Mouse (Mus musculus) T-cell, adult 2 months (primary cell): ENCODE data around the gene Mthfd1l.

Source experiments
- DNase-seq: peaks from one replicate; pipeline ENCODE4 v3.0.0; 2022; ENCODE audit warnings: low spot score

Mthfd1l gene

DNA sequence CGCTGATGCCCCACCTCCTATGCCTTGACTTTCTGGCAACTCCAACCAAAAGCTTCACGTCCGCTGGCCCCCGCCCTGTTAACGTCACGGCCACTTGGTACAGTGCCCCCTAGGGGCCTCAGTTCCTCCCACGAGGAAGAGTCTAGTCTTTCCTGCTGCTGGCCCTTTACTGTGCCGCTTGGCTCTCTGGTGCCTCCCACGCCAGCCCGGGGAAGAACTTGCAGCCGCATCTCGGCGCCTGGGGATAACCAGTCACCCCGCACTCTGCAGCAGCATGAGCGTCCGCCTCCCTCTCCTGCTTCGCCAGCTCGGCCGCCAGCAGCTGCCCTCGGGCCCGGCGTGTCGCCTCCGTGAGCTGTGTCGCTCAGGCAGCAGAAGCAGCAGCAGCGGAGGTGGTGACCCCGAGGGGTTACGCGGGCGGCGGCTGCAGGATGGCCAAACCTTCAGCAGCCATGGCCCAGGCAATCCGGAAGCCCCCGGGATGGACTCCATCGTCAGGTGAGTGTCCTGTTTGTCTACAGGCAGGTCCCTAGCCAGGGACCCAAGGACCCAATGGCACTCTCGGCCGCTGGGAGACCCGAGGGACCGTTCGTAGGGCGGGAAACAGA lies at the start of gene Mthfd1l:
Gene Mthfd1l (plus strand): TSS at position 138 of the 608 bp plus-strand sequence.
- peak; percentile 92 for DNase-seq

DNA sequence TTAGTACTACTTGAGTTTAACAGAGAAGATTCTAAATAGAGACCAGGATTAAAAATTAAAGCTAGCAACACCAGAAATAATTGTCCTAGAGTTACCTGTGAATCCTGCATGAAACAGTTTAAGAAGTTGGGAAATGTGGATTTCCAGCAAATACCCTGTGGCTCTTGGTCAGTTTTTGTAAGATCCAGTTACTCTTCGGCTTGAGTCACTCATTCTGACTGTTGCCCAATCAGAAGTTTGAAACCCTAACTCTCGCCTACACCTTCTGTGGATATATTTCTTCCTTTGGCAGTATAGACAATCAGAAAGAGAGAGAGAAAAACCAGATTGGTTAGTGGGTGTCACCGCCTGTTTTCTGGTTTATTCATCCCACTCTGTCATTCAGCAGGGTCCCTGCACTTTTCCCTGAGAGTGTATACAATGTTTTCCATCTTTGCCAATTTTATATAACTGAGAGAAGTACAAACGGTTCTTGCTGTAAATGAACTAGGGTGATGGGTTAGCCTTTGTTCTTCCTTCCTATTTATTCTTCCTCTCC lies 44.8 kb upstream of the Mthfd1l start:
- no peak for DNase-seq

- no peak for DNase-seq
Measured at GRCm38 (mm10) chr10:3931831-3932230, 41.1 kb upstream of the Mthfd1l start.

DNA sequence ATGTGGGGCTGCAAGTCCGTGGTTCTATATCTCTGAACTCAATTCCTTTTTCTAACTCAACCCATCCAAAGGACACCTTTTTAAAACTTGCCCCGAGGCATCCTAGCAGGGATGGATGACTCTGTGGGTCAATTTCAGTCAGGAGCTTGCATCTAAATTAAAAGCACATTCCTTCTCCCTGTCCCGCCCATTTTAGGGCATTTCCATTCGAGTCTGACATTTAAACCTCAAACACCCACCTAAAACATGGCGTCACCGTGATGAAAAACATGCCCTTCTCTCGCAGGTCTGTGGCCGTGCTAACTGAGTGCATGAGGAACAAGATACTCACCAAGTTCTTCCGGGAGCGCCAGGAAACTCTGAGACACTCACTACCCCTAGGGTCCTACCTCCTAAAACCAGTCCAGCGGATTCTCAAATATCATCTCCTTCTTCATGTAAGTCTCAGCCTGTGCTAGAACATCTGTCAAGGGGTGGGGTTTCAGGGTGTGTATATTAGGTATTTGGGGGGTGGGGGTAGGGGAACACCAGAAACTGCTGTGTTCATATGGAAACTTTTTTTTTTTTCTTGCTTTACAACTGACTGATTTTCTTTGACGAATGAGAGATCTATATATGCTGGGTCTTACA lies 39.5 kb upstream of the Mthfd1l start:
- DNase-seq = no peak

- DNase-seq = no peak
Measured at GRCm38 (mm10) chr10:3936864-3937263, 36.1 kb upstream of the Mthfd1l start.

- no peak for DNase-seq
Measured at GRCm38 (mm10) chr10:3939895-3940595, 32.9 kb upstream of the Mthfd1l start.

- no peak for DNase-seq
Measured at GRCm38 (mm10) chr10:3940596-3940975, 32.3 kb upstream of the Mthfd1l start.

DNA sequence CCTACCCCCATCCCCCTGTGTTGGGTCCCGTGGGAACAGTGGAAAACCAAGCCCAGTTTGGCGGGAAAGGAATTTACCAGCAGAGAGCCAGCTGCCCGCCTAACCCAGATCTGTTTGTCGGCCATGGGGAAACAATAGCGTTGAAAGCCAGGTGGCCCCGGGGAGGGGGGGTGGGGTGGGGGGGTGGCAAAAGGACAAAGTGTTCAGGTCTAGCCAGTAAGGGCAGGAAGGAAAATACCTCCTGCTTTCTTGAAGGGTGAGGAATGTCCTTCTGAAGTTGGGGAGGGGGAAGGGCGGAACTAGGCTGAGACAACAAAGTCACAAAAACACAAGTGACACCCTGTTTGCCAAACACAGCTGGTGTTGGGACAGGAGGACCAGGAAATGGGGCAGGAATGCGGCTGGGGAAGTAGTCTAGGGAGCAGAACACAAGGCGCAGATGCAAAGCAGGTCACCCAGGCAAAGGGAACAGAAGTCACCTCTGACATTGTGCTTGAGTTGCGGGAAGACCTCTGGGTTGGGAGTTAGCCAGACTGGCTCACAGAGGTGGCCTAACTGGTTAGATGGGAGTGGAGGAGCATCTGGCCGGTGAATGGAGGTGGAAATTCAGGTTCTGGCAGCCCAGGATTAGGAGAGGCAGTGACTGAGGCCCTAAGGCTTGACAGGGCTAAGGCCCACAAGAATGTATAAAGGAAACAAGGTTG lies 31.7 kb upstream of the Mthfd1l start:
- DNase-seq = no peak

DNA sequence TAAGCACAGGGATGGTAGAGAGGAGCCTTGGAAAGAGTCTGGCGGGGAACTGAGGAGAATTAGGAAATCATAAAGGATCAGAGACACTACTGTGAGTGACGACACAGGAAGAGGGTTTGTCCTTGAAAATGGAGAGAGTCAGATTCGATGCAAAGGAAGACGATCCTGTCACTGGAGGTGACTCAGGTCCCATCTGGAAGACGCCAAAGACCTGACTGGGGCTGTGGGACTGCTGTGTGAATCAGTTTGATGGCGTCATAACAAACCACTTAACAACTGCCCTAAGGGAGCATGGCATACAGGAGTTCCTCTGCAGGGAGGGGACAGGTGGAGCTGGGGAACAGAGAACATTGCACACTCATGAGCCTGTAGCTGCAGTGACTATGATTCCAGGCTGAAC lies 30.6 kb upstream of the Mthfd1l start:
- DNase-seq = no peak

DNA sequence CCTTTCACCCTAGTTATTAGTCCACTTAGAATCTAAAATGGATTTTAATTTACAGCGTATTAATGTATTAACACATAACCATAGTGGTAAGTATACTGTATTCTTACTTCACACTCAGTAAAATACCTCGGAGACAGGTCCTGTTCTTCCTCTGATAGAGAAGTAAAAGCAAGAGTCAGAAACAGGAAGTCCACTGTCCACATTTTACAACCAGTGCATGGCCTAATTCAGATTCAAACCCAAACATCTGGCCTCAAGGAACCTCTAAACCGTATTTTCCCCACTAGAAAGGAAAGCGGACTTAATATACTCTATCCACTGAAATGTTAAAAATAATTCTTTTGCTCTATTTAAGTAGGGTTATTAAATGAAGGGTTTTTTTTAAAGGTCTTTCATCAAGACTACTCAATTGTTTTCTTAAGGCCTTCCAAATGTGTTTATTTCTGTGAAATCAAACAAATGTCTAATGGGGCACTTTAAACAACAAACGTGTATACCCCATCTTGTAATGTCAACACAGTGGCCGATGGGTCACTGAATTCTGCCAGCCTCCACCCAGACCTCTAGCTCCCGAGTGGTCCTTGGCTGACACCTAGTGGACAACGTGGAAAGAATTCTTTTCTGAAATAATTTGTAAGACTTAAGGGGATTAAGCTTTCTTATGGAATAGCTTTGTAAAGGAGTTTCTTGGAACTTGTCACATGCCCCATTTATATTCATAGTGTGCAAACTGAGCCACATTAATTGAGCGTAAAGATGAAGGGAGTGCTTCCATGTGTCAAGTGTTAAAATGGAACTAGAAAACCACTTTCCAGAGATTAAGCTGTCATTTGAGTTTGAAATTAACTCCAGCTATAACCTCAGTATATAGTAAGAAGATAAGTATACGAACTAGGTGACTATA lies 29.2 kb upstream of the Mthfd1l start:
- DNase-seq = peak; percentile 15

DNA sequence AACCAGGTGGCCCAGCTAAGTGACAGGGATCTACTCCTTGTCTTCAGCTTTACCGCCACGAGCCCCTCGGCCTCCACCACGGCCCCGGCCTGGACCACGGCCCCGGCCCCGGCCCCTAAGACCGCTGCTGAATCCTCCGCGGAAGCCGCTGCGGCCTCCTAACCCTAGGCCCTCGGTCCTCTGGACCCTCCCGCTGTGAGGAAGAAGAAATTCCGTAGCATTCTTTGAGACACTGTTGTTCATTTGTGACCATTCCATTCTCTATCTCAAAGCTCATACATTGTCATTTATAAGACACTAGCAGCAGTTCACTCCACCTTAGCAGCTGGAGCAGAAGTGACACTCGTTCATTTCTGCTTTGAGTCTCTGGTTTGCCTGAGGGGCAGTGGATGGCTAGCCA lies 26.0 kb upstream of the Mthfd1l start:
- DNase-seq = no peak

GRCm38 (mm10) chr10:3947346-3947745 lies 25.6 kb upstream of the Mthfd1l start:
- no peak for DNase-seq

GRCm38 (mm10) chr10:3949306-3949705 lies 23.6 kb upstream of the Mthfd1l start:
- no peak for DNase-seq

DNA sequence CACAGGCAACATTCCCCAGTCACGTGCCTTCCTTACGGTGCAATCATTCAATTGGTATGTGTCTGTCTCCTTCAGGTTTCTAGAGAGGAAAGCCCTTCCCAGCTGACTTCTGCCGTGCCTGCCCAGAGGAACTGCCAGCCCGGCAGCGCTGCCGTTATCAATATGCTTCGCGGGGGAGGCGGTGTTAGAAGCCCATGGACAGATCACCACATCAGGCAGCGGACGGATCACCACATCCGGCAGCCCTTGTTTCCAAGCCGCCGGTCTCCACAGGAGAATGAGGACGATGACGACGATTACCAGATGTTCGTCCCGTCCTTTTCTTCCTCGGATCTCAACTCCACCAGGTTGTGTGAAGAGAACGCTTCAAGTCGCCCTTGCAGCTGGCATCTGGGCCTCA lies 16.4 kb upstream of the Mthfd1l start:
- DNase-seq = no peak

DNA sequence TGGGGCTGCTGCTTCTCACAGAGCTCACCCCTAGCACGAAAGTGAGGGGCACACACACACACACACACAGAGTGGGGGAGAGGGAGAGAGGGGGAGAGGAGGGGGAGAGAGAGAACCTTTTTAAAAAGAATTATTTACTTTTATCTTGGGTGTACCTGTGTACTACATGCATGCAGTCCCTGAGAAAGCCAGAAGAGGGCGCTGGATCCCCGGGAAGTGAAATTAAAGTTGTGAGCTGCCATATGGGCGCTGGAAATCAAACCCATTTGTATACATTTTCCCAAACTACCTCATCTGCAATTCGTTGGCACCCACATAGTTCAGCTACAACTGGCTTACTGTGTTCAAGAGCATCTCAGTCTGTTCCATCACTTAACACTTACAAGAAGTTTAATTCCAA lies 14.3 kb upstream of the Mthfd1l start:
- no peak for DNase-seq

DNA sequence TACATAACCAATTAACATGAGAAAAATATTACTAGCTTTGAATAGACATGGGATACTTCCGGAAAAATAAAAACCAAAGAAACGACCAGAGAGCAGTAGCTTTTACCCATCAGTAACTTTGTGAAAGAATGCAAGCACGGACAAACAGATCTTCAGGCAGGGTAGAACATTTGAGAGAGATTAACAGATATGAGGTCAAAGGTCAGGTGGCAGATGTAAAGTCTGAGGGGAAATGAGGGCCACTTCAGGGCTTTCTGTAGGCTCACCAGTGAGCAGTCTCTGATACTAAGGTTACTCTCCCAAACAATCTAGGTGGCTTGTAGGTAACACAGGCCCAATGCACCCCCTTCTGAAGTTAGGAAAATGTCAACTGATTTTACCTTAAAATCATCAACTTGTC lies 3.9 kb upstream of the Mthfd1l start:
- DNase-seq = no peak

GRCm38 (mm10) chr10:3972237-3972636 lies 681 bp upstream of the Mthfd1l start:
- no peak for DNase-seq

- DNase-seq = peak; percentile 86
Measured at GRCm38 (mm10) chr10:3973589-3974070, 712 bp downstream of the Mthfd1l start.

DNA sequence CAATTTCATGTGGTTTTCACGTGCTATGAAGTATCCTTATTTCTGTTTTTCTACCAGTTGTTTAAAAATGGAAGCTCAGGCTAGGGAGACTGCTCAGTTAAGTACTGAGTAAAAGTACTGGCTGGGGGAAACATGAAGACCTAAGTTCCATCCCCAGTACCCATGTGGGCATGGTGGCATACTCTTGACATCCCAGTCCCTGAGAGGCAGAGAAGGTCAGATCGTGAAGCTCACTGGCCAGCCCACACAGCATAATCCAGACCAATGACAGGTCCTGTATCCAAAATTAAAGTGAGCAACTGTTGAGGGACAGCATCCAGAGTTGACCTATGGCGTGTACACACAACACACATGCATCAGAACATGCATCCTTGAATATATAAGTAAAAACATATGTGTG lies 1.5 kb downstream of the Mthfd1l start:
- no peak for DNase-seq

- DNase-seq = no peak
Measured at GRCm38 (mm10) chr10:3975898-3976622, 3.1 kb downstream of the Mthfd1l start.

DNA sequence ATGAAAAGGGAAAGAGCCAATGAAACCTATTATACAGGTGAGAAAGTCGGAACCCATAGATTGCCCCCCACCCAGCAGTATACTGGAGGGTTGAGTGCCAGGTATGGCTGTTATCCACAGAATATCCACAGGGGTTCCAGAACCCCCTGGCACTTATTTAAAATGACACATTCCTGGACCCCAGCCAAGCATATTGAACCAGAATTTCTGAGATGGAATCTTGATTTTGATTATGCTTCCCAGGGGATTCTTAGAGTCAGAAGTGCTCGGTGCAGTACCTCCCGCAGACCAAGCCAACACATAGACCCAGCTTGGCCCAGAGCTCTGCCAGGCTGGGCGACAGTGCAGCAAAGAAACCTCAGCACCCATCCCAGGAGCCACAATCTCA lies 3.7 kb downstream of the Mthfd1l start:
- DNase-seq = no peak
